Mouse (Mus musculus) kidney, embryonic 16.5 days (tissue): ENCODE data around the gene Slc2a13. TPM values are rescaled to one million over a fixed set of nuclear protein-coding genes. Genes with fewer than 3 reads are reported as not detected.

Source experiments
- polyA plus RNA-seq: library from polyadenylated mRNA; unstranded; fragments of >200 nt; fragmentation: Nextera tagmentation; extraction: Ambion mirVana; gene quantifications from 2 replicates; pipeline ENCODE4 v1.2.1, GENCODE M21; 2015

The Slc2a13 gene
- polyA plus RNA-seq, 1 experiment from 2014 or later: 1.7 TPM

Other genes with a start within 250 kb of the Slc2a13 start
- 6.6 and 8.7 TPM in 2 replicates for gene Lrrk2, start 99.9 kb upstream of the Slc2a13 start, polyA plus RNA-seq